Mouse (Mus musculus) MEL (cell line): ENCODE data around the gene Mrpl27. TPM values are rescaled to one million over a fixed set of nuclear protein-coding genes. Genes with fewer than 3 reads are reported as not detected.

Experiments
- DNase-seq: peaks from one replicate; pipeline ENCODE4 v3.0.0; 2011; ENCODE audit warnings: low read depth, low spot score
- H3K27ac ChIP-seq: 2 replicates; pipeline ENCODE4 v1.5.1; 2012; ENCODE audit warnings: low read depth, mild to moderate bottlenecking, control low read depth, low read length, moderate library complexity; ENCODE audit not compliant: control insufficient read depth
- H3K27me3 ChIP-seq, 2 experiments: fragments of 150-350 bp in 1 of 2; sonication (generic) in 1 of 2; 2 replicates each; pipeline ENCODE4 v1.6.1; 2012; ENCODE audit warnings: low read length in 2 of 2, mild to moderate bottlenecking in 2 of 2, improper control_type of control experiment in 1 of 2, moderate library complexity in 1 of 2; ENCODE audit not compliant: insufficient read depth in 2 of 2, control insufficient read depth in 1 of 2
- H3K36me3 ChIP-seq, 2 experiments: 2 replicates each; pipeline ENCODE4 v1.6.1; 2012 to 2014; ENCODE audit warnings: low read length in 2 of 2, improper control_type of control experiment in 1 of 2, inconsistent platforms in 1 of 2, mild to moderate bottlenecking in 1 of 2; ENCODE audit not compliant: insufficient read depth in 2 of 2, control insufficient read depth in 1 of 2
- H3K4me1 ChIP-seq, 2 experiments: fragments of 150-350 bp in 1 of 2; sonication (generic) in 1 of 2; 2 replicates each; pipeline ENCODE4 v1.6.1; 2012; ENCODE audit warnings: low read length in 2 of 2, improper control_type of control experiment in 1 of 2, mild to moderate bottlenecking in 1 of 2; ENCODE audit not compliant: insufficient read depth in 2 of 2, control insufficient read depth in 1 of 2
- H3K4me3 ChIP-seq, 2 experiments: fragments of 150-350 bp in 1 of 2; sonication (generic) in 1 of 2; 2 replicates each; pipeline ENCODE4 v1.5.1; 2012; ENCODE audit warnings: low read depth in 2 of 2, low read length in 2 of 2, mild to moderate bottlenecking in 2 of 2, moderate library complexity in 2 of 2, control low read depth in 1 of 2, improper control_type of control experiment in 1 of 2; ENCODE audit not compliant: control insufficient read depth in 1 of 2, insufficient read depth in 1 of 2
- H3K79me2 ChIP-seq: 2 replicates; pipeline ENCODE4 v1.6.1; 2012; ENCODE audit warnings: mild to moderate bottlenecking, low read length, moderate library complexity; ENCODE audit not compliant: control insufficient read depth, poor library complexity, insufficient read depth
- H3K9ac ChIP-seq: 2 replicates; pipeline ENCODE4 v1.6.1; 2012; ENCODE audit warnings: low read depth, mild to moderate bottlenecking, control low read depth, low read length, moderate library complexity; ENCODE audit not compliant: control insufficient read depth, poor library complexity, severe bottlenecking
- H3K9me3 ChIP-seq: fragments of 150-350 bp; sonication (generic); replicated peaks from 2 replicates; pipeline ENCODE4 v1.6.1; 2012; ENCODE audit warnings: mild to moderate bottlenecking, low read length, improper control_type of control experiment, moderate library complexity; ENCODE audit not compliant: insufficient read depth
- CTCF ChIP-seq, 3 experiments: IDR thresholded peaks in 2 of 3; conservative IDR thresholded peaks in 1 of 3; 2 replicates each; pipeline ENCODE4 v1.5.1; 2011 to 2012; ENCODE audit warnings: low read length in 3 of 3, low read depth in 2 of 3, mild to moderate bottlenecking in 2 of 3, improper control_type of control experiment in 1 of 3, inconsistent platforms in 1 of 3, mixed read lengths in 1 of 3, moderate library complexity in 1 of 3; ENCODE audit not compliant: control insufficient read depth in 1 of 3, insufficient read depth in 1 of 3, poor library complexity in 1 of 3, severe bottlenecking in 1 of 3
- E2F4 ChIP-seq: IDR thresholded peaks from 2 replicates; pipeline ENCODE4 v1.6.1; 2011; ENCODE audit warnings: low read depth, low read length, improper control_type of control experiment, borderline replicate concordance
- ELF1 ChIP-seq: IDR thresholded peaks from 2 replicates; pipeline ENCODE4 v1.6.1; 2014; ENCODE audit warnings: low read depth, mild to moderate bottlenecking, inconsistent platforms, low read length, improper control_type of control experiment, moderate library complexity
- EP300 ChIP-seq, 2 experiments: IDR thresholded peaks; 2 replicates each; pipeline ENCODE4 v1.6.1; 2011; ENCODE audit warnings: improper control_type of control experiment in 2 of 2, low read length in 2 of 2, low read depth in 1 of 2, mild to moderate bottlenecking in 1 of 2
- GABPA ChIP-seq: IDR thresholded peaks from 2 replicates; pipeline ENCODE4 v1.6.1; 2012; ENCODE audit warnings: low read depth, mild to moderate bottlenecking, inconsistent platforms, low read length, improper control_type of control experiment, moderate library complexity
- GATA1 ChIP-seq: IDR thresholded peaks from 2 replicates; pipeline ENCODE4 v1.6.1; 2011; ENCODE audit warnings: low read depth, low read length, improper control_type of control experiment
- MEF2A ChIP-seq: IDR thresholded peaks from 2 replicates; pipeline ENCODE4 v1.6.1; 2014; ENCODE audit warnings: low read depth, mild to moderate bottlenecking, inconsistent platforms, low read length, improper control_type of control experiment; ENCODE audit not compliant: poor library complexity, insufficient replicate concordance, severe bottlenecking; ENCODE audit errors: extremely low read depth
- MXI1 ChIP-seq: IDR thresholded peaks from 2 replicates; pipeline ENCODE4 v1.6.1; 2011; ENCODE audit warnings: mild to moderate bottlenecking, low read depth, low read length, improper control_type of control experiment
- MYB ChIP-seq: IDR thresholded peaks from 2 replicates; pipeline ENCODE4 v1.6.1; 2011; ENCODE audit warnings: mild to moderate bottlenecking, low read depth, low read length, improper control_type of control experiment
- NELFE ChIP-seq: IDR thresholded peaks from 2 replicates; pipeline ENCODE4 v1.6.1; 2011; ENCODE audit warnings: low read depth, low read length, improper control_type of control experiment
- NRF1 ChIP-seq: IDR thresholded peaks from 2 replicates; pipeline ENCODE4 v1.6.1; 2014; ENCODE audit warnings: low read depth, mild to moderate bottlenecking, inconsistent platforms, low read length, improper control_type of control experiment, moderate library complexity; ENCODE audit not compliant: poor library complexity, insufficient read depth, severe bottlenecking
- POLR2AphosphoS5 ChIP-seq: IDR thresholded peaks from 2 replicates; pipeline ENCODE4 v1.6.1; 2012; ENCODE audit warnings: low read depth, borderline replicate concordance, mild to moderate bottlenecking, inconsistent platforms, low read length, moderate library complexity, mixed read lengths
- RAD21 ChIP-seq: IDR thresholded peaks from 2 replicates; pipeline ENCODE4 v1.6.1; 2011; ENCODE audit warnings: mild to moderate bottlenecking, low read depth, low read length, improper control_type of control experiment
- RCOR1 ChIP-seq: IDR thresholded peaks from 2 replicates; pipeline ENCODE4 v1.6.1; 2012; ENCODE audit warnings: low read depth, mild to moderate bottlenecking, inconsistent platforms, low read length, improper control_type of control experiment
- SIN3A ChIP-seq: IDR thresholded peaks from 2 replicates; pipeline ENCODE4 v1.6.1; 2012; ENCODE audit warnings: low read length, improper control_type of control experiment, inconsistent platforms
- SMC3 ChIP-seq: IDR thresholded peaks from 2 replicates; pipeline ENCODE4 v1.6.1; 2011; ENCODE audit warnings: low read depth, low read length, improper control_type of control experiment
- TAL1 ChIP-seq: IDR thresholded peaks from 2 replicates; pipeline ENCODE4 v1.6.1; 2012; ENCODE audit warnings: mild to moderate bottlenecking, inconsistent platforms, low read length, moderate library complexity, mixed read lengths
- TBP ChIP-seq: IDR thresholded peaks from 2 replicates; pipeline ENCODE4 v1.8.0; 2011; ENCODE audit warnings: low read depth, low read length, improper control_type of control experiment
- TCF12 ChIP-seq: IDR thresholded peaks from 2 replicates; pipeline ENCODE4 v1.6.1; 2014; ENCODE audit warnings: low read depth, mild to moderate bottlenecking, inconsistent platforms, low read length, improper control_type of control experiment, moderate library complexity
- UBTF ChIP-seq: IDR thresholded peaks from 2 replicates; pipeline ENCODE4 v1.6.1; 2012; ENCODE audit warnings: low read depth, mild to moderate bottlenecking, inconsistent platforms, low read length, improper control_type of control experiment, moderate library complexity, borderline replicate concordance; ENCODE audit not compliant: insufficient read depth
- ZC3H11A ChIP-seq: IDR thresholded peaks from 2 replicates; pipeline ENCODE4 v1.6.1; 2012; ENCODE audit warnings: low read depth, mild to moderate bottlenecking, inconsistent platforms, low read length, improper control_type of control experiment
- ZNF384 ChIP-seq: IDR thresholded peaks from 2 replicates; pipeline ENCODE4 v1.6.1; 2012; ENCODE audit warnings: low read depth, mild to moderate bottlenecking, inconsistent platforms, low read length, improper control_type of control experiment
- polyA plus RNA-seq, 2 experiments: library from polyadenylated mRNA; stranded (reverse) in 1 of 2; unstranded in 1 of 2; fragments of >175 nt in 1 of 2; fragments of >200 nt in 1 of 2; gene quantifications; 2 replicates each; pipeline versions ENCODE4 v1.2.1 to v1.2.4; 2012; ENCODE audit warnings: low replicate concordance in 2 of 2, low read depth in 1 of 2; ENCODE audit not compliant: insufficient read length in 2 of 2, insufficient read depth in 1 of 2, missing spikeins in 1 of 2
- total RNA-seq: library from RNA; depleted of rRNA; stranded (reverse); fragments of 300-350 nt; gene quantifications from 2 replicates; pipeline ENCODE4 v1.2.3, GENCODE M21; 2012

Mrpl27 gene
- total and polyA plus RNA-seq, 3 experiments = 102 to 129 TPM; not detected in 1

- H3K27me3 ChIP-seq = 0 out of 4 replicates have a peak, but pooled peaks cover 0 to 2% of the 10 kb centered on the region in 2 experiments
- no peak for TF ChIP-seq TCF12
- no peak for TF ChIP-seq POLR2AphosphoS5
- no peak for TF ChIP-seq GABPA
- no peak for TF ChIP-seq NELFE
- no peak for TF ChIP-seq RAD21
- TF ChIP-seq NRF1 = no peak
- TF ChIP-seq GATA1 = no peak
- no peak for TF ChIP-seq RCOR1
- no peak for TF ChIP-seq SMC3
- no peak for TF ChIP-seq MYB
- no peak for TF ChIP-seq ZC3H11A
- no peak for TF ChIP-seq MEF2A
- no peak for TF ChIP-seq TAL1
- TF ChIP-seq E2F4 = no peak
- TF ChIP-seq ZNF384 = no peak
- no peak for TF ChIP-seq SIN3A
- TF ChIP-seq MXI1 = no peak
- no peak for TF ChIP-seq EP300 (IDR thresholded peaks at IDR 0.05; ENCODE audit: low read depth in 1 of 2, low read length in 2 of 2)
- no peak for TF ChIP-seq TBP
- no peak for TF ChIP-seq CTCF (IDR thresholded peaks at IDR 0.05 in 2 of 3, conservative IDR thresholded peaks at IDR 0.05 in 1 of 3; ENCODE audit: control insufficient read depth in 1 of 3, insufficient read depth in 1 of 3, low read depth in 2 of 3, low read length in 3 of 3, poor library complexity in 1 of 3, severe bottlenecking in 1 of 3)
- H3K36me3 ChIP-seq = peaks cover 0 to 9% of the 10 kb centered on the region in 2 experiments; a peak in 2 of 4 replicates
- H3K79me2 ChIP-seq = no peaks in the 10 kb centered on the region
- DNase-seq = no peak
- H3K4me3 ChIP-seq = no peak overlapping the region
- H3K27ac ChIP-seq = no peak overlapping the region
- peaks cover 5% of the 10 kb centered on the region in 2 experiments; a peak in 1 of 4 replicates for H3K4me1 ChIP-seq
- no peaks in the 10 kb centered on the region for H3K9me3 ChIP-seq
- no peak overlapping the region for H3K9ac ChIP-seq
These were observed 38.1 kb upstream of the Mrpl27 start for GRCm38 (mm10) chr11:94615494-94615893.

- H3K27me3 ChIP-seq = 0 out of 4 replicates have a peak, but pooled peaks cover 0 to 2% of the 10 kb centered on the region in 2 experiments
- H3K9me3 ChIP-seq = no peaks in the 10 kb centered on the region
- no peak overlapping the region for H3K27ac ChIP-seq
- no peaks in the 10 kb centered on the region for H3K79me2 ChIP-seq
- no peak overlapping the region for H3K4me3 ChIP-seq
- no peak overlapping the region for H3K9ac ChIP-seq
- no peak for DNase-seq
- peaks cover 4 to 12% of the 10 kb centered on the region in 2 experiments for H3K4me1 ChIP-seq
- no peak for TF ChIP-seq CTCF (IDR thresholded peaks at IDR 0.05 in 2 of 3, conservative IDR thresholded peaks at IDR 0.05 in 1 of 3; ENCODE audit: control insufficient read depth in 1 of 3, insufficient read depth in 1 of 3, low read depth in 2 of 3, low read length in 3 of 3, poor library complexity in 1 of 3, severe bottlenecking in 1 of 3)
- TF ChIP-seq ELF1 = no peak
- no peak for TF ChIP-seq NRF1
- TF ChIP-seq UBTF = no peak
- TF ChIP-seq RAD21 = no peak
- peaks cover 0 to 2% of the 10 kb centered on the region in 2 experiments; a peak in 1 of 4 replicates for H3K36me3 ChIP-seq
These were observed 35.9 kb upstream of the Mrpl27 start for GRCm38 (mm10) chr11:94617646-94618045.
